Mouse (Mus musculus): Measurements from ENCODE around the gene Kcnd3.

DNA sequence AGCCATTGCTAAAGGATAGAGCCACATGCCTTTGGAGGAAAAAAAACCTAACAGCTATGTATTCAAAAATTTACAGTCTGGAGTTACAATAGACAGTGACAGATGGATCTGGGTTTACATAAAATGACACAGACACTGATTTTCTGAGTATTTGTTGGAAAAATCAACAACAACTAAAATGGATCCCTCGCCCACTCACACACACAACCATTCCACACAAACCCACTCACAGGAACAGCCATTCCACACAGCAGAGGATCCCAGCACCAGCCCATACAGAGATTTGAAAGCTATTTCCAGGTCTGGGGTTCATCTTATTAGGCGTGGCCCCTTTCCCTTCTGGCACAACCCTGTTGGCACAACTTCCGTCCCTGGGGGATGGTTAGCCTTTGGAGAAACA, 156.7 kb downstream of the Kcnd3 start:
- TF ChIP-seq CTCF (IDR thresholded peaks at IDR 0.05; ENCODE audit: extremely low read depth, insufficient read depth, low read length) (no peak), POLR2A (IDR thresholded peaks at IDR 0.05; ENCODE audit: extremely low read depth, insufficient read depth, low read length) (no peak)
